Mouse (Mus musculus) telencephalon, adult 2 months (tissue): ENCODE measurements around the gene Ankrd23.

ENCODE experiments used
- DNase-seq: peaks from one replicate; pipeline ENCODE4 v3.0.0-alpha.2; 2011; ENCODE audit warnings: low read depth, low spot score

Ankrd23 gene

DNA sequence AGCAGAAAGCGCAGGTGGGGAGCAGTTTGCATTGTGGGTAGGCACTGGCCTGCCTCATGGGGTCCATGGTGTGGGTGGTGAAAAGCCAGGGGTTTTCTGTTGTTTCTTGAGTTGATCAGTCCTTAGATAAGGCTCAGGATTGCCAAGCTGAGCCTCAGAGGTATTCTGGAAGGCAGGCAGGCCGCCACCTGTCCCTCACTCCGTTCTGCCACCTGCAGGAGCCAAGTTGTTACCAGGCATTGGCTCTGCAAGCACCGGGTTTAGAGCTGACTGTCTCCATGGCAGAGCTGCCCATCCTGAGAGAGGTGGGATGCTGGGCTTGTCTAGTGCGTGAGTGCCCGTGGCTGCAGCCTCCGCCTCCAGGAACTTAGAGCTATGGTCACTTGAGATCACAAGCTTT, 14.5 kb downstream of the Ankrd23 start:
- no peak for DNase-seq

DNA sequence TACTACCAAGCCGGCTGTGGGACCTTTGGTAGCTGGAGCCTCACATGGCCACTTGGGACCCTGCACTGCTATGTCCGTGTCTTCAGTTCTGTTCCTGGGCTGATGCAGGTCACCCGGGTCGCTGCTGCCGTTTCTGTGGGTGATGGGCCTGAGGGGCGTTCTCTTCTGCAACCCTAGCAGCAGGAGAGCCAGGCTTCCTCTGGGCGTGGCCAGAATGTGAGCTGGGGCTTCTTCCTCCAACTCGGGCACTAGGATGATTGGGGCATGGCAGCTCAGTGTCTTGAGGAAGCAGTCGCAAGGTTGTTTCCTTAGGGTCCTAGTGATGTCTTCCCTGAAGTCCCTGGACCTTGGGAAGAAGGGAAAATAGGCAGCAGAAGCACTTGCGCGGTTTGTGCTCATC, 17.1 kb downstream of the Ankrd23 start:
- no peak for DNase-seq

DNA sequence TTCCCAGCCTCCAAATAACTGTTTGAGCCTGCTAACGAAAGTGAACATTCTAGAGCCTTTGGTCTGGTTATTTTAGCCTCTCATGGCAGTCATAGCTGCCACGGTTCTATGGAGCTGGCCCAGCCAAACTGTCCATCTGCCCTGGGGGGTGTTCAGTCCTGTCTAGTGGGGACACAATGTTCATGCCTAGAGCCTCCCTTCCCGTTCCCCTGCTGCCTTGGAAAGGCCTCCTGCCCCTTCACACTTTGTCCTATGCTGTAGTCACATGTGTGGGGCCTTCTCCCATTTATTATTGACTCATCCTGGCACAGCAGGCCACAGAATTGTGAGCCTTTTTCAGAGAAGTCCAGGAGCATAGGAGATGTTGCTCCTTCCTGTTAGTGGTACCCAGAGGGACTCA, 18.4 kb downstream of the Ankrd23 start:
- no peak for DNase-seq

DNA sequence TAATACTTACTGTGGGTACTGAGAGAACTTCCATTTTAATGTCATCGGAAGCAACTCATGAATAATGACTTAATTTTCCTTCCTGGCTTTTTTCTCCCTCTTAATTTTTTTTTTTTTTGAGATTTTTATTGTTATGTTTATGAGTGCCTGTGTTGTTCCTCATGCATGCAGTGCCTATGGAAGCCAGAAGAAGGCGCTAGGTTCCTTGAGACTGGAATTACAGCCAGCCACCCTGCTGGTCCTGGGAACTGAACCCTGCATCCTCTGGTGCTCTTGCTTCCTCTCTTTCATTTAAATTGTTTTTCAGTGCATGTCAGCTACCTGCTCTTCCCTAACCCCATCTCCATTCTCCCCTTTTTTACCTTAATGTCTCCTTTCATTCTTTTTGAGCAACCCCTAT, 23.0 kb downstream of the Ankrd23 start:
- DNase-seq = no peak

DNA sequence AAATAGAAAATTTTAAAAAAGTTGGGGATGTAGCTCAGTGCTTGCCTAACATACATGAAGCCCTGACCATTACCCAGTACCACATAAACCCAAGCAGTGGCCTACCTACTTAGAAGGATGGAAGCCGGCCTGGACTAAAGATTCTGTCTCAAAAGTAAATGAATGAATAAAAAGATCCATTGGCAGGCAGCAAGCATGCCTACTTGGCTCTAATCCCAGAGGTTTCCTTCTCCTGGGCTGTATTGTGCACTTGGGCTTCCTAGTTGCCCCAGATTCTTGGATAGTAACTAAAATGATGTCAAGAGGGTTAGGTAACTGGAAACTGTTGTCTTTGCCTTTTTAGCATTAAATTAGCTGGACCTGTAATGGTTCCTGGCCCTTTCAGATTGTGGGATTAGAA, 23.4 kb downstream of the Ankrd23 start:
- no peak for DNase-seq

DNA sequence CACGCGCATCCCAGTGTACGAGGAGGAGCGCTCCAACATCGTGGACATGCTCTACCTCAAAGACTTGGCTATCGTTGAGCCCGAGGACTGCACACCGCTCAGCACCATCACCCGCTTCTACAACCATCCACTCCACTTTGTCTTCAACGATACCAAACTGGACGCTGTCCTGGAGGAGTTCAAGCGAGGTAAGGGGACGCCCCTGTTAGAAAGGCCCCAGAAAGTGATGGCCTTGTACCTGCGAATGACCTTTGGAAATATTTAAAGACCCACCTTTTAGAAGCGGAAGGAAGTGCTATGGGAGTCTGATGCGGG, 23.8 kb downstream of the Ankrd23 start:
- DNase-seq = no peak

DNA sequence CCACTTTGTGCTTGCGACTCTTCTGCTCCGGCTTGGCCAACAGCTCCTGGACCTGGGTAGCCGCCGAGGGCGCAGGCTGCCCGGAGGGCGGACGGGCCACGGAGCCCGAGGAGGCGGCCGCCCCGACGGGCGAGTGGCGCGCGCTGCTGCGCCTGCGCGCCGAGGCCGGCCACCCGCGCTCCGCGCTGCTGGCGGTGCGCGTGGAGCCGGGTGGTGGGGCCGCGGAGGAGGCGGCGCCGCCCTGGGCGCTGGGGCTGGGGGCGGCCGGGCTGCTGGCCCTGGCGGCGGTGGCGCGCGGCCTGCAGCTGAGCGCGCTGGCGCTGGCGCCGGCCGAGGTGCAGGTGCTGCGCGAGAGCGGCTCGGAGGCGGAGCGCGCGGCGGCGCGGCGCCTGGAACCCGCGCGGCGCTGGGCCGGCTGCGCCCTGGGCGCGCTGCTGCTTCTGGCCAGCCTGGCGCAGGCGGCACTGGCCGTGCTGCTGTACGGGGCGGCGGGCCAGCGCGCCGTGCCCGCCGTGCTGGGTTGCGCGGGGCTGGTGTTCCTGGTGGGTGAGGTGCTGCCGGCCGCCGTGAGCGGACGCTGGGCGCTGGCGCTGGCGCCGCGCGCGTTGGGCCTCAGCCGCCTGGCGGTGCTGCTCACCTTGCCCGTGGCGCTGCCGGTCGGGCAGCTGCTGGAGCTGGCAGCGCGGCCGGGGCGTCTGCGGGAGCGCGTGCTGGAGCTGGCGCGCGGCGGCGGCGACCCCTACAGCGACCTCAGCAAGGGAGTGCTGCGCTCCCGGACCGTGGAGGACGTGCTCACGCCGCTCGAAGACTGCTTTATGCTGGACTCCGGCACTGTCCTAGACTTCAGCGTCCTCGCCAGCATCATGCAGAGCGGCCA, 24.4 kb downstream of the Ankrd23 start:
- DNase-seq = no peak

DNA sequence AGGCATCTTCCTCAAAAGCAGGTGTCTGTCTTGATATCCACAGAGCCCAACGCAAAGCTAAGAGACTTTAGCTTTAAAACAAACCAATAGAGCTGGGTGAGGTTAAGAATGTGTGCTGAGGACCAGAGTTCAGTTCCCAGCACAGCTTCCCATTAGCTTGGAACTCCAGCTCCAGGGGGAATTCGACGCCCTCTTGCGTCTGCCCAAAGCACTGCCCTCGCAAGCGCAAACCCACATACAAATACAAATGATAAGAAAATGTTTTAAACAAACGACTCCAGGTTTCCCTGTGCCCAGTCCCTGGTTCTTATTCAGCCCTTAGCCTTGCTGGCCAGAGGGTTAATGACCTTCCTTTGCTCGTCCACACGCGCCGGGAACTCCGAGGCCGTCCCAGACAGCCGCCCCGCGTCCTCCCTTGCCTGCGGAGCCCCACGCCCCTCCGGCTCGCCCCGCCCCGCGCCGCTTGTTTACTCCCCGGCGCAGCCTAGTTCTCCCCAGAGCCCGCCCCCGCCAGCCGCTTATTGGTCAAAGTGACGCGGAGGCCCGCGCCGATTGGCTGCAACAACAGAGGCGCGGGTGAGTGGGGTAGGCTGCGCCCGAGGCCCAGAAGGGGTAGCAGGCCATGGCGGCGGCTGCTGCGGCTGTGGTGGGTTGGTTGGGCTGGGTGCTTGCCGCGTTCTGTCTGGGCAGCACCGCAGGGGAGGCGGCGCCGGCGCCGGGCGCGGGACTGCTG, 25.2 kb downstream of the Ankrd23 start, which contains the start of gene Cnnm3:
Cnnm3 (plus strand) TSS at position 579 of the 733 bp plus-strand sequence.
- DNase-seq = peak; percentile 91

DNA sequence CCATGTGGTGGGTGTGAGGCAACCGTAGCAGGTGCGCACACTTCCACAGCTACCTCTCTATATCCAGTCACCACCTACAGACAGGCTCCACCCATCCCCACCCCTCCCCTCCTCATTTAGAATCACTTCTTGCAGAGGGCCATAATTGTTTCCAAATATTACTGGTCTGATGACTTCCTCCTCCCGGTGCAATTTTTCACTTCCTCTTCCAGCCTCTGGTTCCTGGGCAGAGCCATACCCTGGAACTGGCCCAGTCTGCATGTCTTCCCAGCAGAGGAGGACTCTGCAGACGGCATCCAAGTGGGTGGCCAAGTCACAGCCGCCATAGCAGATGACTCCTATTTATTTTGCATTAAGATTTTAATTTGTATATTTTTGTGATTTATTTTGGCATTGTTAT, 28.4 kb downstream of the Ankrd23 start:
- no peak for DNase-seq

DNA sequence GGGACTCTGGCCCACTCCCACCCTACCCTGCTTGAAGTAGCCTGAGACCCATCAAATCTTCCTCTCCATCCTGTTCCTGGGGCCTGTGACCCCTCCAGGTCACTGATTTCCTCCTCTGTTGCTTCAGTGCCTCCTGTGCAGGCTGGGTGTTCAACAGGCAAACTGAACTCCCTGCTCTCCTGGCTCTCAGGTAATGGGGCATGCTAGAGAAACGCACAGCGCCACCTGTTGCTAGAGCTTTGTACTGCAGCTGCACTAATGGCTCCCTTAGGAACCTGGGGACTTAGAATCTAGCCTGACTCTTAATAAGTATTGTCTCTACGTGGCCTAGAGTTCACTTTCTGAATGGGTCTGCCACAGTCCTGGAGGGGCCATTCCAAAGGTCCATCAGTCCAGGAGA, 35.4 kb downstream of the Ankrd23 start:
- DNase-seq = peak; percentile 32

DNA sequence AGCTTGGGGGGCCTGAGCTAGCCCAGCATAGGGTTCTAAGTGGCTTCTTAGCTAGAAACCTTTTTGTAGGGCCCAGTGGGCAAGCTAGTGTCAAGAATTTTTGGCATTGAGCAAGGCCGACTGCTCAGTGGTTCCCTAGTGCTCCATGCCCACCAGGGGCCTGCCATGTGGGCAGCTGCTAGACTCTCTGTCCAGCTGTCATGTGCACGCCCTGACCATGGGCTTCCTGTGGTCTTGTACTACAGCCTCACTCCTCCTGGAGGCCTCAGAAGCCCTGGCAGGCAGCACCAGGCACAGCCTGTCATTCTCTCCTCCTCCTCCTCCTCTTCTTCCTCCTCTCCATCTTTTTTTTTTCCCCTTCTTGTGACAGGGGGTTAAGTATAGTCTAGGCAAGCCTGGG, 39.4 kb downstream of the Ankrd23 start:
- no peak for DNase-seq

DNA sequence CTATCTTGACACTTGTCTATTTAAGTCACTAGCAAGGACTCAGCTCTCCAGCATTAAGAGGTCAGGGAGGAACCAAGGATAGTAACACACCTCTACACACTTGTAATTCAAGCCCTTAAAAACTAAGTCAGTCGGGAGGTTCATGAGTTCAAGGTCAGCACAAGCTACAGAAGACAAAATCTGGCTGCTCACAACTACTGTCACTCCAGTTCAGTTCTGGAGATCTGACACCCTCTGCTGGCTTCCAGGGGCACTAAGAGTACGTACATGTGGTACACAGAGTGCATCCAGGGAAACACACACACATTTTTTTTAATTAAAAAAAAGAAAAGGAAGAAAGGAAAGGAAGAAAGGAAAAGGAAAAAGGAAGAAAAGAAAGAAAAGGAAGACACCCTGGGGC, 40.0 kb downstream of the Ankrd23 start:
- DNase-seq = no peak

DNA sequence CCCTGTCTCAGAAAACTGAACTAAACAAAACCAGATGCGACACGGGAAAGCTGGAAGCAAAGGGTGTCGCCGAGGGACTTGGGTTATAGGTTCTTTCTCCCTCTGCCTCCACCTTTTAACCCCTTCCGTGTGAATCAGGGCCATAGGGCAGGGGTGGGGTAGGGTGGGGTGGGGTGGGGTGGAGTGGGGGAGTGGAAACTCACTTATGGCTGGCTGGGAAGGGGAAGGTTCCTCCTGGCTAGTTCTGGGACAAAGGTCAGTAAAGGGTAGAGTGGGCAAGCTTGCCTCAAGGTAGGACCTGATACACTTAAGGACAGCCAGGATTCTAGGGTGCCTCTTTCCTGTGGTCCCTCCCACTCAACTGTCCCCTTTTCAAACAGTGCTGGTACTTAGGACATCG, 43.4 kb downstream of the Ankrd23 start:
- DNase-seq = no peak

DNA sequence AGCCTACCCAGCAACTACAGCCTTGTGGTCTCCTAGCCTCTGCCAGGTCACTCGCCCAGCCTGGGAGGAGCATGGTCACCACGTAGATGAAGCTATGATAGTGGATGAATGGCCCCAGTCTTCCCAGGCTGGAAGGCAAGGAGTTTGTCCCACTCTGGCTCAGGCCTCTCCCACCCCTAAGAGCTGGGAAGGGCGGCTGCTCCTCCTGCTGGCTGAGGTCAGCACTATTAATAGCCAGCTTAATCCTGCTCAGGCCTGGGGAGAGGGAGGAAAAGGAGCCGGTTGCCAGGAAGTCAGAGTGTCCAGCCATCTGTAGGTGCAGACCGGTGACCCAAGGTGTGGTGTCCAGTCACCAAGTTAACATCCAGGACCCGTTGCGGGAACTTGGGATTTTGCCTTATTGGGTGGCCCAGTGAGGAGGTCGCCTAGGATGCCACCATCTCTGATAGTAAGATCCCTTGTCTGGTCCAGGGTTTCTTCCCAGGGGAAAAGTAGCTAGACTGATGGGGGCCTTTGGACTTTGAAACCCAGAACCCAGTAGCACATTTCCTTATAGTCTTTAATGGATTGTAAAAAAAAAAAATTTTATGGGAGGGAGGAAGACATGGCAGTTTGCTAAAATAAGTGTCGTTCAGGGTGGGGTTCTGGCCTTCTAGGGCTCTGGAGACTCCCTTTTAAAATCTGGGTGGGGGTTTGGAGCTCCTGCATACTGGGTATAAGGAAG, 44.1 kb downstream of the Ankrd23 start:
- DNase-seq = no peak

DNA sequence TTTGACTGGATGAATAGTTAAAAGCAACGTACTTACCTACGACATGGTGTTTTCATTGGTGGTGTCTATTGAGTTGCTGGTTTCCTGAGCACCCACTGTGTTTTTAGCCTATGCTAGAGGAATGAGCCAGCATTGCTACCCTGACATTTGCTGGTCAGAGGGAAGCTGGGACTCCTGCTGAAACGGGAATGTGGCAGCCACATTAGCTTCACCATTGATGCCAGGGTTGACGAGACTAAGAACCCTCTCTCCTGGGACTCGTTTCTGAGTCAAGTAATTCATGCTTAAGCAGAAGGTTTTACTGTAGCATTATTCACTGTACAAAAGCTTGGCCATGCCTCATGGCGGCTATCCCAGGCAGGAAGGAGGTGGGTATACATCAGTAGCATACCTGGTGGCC, 47.0 kb downstream of the Ankrd23 start:
- DNase-seq = no peak

DNA sequence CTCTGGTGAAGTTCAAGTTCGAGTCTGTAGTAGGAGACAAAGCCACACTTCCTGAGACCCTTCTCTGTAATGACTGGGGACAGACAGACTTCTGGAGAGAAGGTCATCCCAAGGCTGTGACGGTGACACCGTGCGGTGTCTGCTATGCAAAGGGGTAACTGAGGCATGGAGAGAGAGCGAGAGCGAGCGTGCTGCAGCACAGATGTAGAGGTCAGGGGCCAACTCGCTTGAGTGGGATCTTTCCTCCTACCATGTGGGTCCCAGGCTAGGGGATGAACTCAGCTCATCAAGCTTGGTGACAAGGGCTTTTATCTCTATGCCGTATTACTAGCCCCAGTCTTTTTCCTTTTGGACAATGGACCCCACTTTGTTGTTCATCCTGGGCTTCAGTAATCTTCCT, 49.6 kb downstream of the Ankrd23 start:
- no peak for DNase-seq

DNA sequence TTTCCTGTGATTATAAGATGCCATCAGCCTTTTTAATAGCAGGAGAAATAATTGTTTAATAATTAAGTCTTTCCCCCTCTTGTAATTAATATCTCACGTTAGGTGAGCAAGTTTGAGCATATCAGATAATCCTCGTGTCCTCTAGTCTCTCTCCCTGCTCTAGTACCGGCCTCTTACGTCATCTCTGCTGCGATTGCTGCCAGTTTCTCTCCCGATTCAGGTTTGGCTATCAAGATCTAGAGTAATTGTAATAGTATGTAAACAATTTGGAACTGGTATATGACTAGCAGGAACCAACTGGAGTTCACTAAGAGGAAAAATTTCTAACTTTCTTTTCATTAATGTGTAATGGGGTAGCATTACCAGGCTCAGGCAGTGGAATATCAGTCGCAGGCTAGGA, 51.6 kb downstream of the Ankrd23 start:
- DNase-seq = no peak

DNA sequence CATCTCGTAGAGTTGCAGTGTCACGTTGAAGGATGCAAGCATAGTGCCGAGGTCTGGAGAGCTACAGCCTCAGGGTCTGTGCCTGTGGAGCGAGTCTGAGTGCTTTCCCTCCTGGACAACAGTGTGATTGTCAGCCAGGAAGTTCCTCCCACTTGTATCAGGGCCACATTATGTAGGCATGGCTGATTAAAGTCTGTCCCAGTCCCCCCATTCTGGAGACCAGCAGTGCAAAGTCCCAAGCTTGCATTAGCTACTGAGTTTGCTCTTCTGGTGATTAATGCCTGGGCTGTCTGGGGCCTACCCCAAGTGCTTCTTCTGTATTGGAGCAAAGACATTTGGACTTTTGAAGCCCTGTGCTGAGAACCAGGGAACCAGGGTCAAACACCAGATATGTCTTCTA, 52.9 kb downstream of the Ankrd23 start:
- DNase-seq = no peak
